Mouse (Mus musculus): ENCODE results near the gene Tjp2. TPM values are rescaled to one million over a fixed set of nuclear protein-coding genes. Genes with fewer than 3 reads are reported as not detected.
A peak's percentile ranks its signal among the peaks of the same experiment; 100 is the strongest.
"Not testable (repeated sequence)": the region's sequence is repeated elsewhere in the genome, so short reads cannot be mapped to it uniquely, and the experiment has no call there.

The Tjp2 gene
- polyA plus RNA-seq, 1 experiment from 2014 or later, result 26.7 TPM

DNA sequence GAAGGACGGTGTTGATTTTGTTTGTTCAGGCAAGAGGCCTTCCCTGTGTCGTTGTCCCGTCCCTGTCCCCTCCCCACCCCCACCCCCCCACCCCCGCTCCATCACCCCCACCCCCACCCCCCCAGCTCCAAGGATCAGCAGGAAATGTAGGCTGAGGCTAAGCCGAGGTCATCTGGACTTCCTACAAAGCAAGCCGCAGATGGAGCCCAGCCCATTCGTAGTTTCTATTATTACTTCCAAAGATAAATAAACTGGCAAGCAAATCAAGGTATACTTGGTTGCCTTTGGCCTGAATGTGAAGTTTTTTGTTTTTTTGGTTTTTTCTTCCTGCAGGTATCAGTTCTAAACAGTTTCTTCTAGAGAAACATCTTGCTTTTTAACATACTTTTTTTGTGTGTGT lies 29.6 kb downstream of the Tjp2 start:
- 59% methylated on average over 7 of the region's 7 CpGs for WGBS
- Histone ChIP-seq H3K36me3 (no peaks in the 10 kb centered on the region), H3K4me1 (replicated peaks) (no peaks in the 10 kb centered on the region), H3K27me3 (ENCODE audit: insufficient read depth, poor library complexity, severe bottlenecking) (no peaks in the 10 kb centered on the region), H3K27ac (no peak overlapping the region), H3K4me3 (no peak overlapping the region), H3K9me3 (peaks cover 7% of the 10 kb centered on the region; the same call in 1 of the 2 replicates)
- DNase-seq (ENCODE audit: low spot score), result no peak

- Histone ChIP-seq H3K27ac (no peak overlapping the region), H3K4me1 (replicated peaks) (no peaks in the 10 kb centered on the region), H3K36me3 (no peaks in the 10 kb centered on the region), H3K27me3 (ENCODE audit: insufficient read depth, poor library complexity, severe bottlenecking) (no peaks in the 10 kb centered on the region), H3K4me3 (no peak overlapping the region), H3K9me3 (peaks cover 7% of the 10 kb centered on the region; the same call in 1 of the 2 replicates)
- no peak for DNase-seq (ENCODE audit: low spot score)
- WGBS, result 95% methylated on average over 4 of the region's 4 CpGs
Observed at GRCm38 (mm10) chr19:24194216-24194615, 30.6 kb downstream of the Tjp2 start.

GRCm38 (mm10) chr19:24192946-24193345 lies 31.9 kb downstream of the Tjp2 start:
- Histone ChIP-seq H3K36me3 (no peaks in the 10 kb centered on the region), H3K27me3 (ENCODE audit: insufficient read depth, poor library complexity, severe bottlenecking) (no peaks in the 10 kb centered on the region), H3K27ac (no peak overlapping the region), H3K4me3 (no peak overlapping the region), H3K9me3 (peaks cover 7% of the 10 kb centered on the region; the same call in 1 of the 2 replicates), H3K4me1 (replicated peaks) (no peaks in the 10 kb centered on the region)
- DNase-seq (ENCODE audit: low spot score), result no peak
- WGBS, result 94% methylated on average over 5 of the region's 5 CpGs

DNA sequence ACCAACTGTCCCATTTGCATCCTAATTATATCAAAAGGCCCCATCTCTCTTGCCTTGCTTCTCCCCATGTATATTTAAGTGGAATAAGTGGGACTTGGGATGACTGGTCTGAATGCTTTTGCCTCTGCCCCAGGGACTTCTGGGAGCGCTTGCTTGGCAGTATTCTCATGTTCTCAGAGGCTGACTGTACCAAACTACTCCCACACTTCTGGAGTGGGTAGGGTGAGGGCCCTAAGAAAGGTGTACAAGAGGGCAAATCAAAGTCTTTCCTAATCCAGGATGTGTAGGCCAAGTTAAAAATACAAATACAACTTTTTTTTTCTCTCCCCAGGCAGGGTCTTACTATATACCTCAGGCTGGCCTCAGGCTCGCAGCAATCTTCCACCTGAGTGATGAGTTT lies 37.0 kb downstream of the Tjp2 start:
- Histone ChIP-seq H3K27me3 (ENCODE audit: insufficient read depth, poor library complexity, severe bottlenecking) (no peaks in the 10 kb centered on the region), H3K4me3 (no peak overlapping the region), H3K36me3 (no peaks in the 10 kb centered on the region), H3K9me3 (no peaks in the 10 kb centered on the region), H3K27ac (no peak overlapping the region), H3K4me1 (replicated peaks) (peaks cover 10% of the 10 kb centered on the region; the same call in 1 of the 2 replicates)
- 83% methylated on average over 2 of the region's 2 CpGs for WGBS
- no peak for DNase-seq (ENCODE audit: low spot score)

DNA sequence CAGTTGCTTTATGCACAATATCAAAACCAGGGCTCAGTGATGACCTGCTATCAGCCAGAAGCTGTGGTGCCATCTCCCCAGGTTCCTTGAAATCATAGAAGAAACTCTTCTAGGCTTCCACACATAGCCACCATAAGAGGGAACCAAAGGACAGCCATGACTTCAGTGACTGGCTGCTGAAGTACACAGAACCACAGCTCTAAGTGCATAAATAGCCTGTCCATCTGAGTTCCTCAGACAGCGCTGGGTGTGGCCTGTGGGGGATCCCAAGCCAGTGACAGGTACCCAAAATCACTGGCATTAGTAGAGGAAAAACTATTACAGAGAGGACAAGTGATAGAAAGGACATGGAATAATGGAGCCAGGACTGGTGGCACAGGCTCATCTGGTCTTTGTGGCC lies 37.5 kb downstream of the Tjp2 start:
- H3K4me3 ChIP-seq; DNase-seq (ENCODE audit: low spot score); H3K9me3 ChIP-seq; H3K27ac ChIP-seq; H3K36me3 ChIP-seq; H3K27me3 ChIP-seq (ENCODE audit: insufficient read depth, poor library complexity, severe bottlenecking): not testable (repeated sequence)
- H3K4me1 ChIP-seq (replicated peaks), result peaks cover 10% of the 10 kb centered on the region; the same call in 1 of the 2 replicates
- 79% methylated on average over 1 of the region's 1 CpGs for WGBS

DNA sequence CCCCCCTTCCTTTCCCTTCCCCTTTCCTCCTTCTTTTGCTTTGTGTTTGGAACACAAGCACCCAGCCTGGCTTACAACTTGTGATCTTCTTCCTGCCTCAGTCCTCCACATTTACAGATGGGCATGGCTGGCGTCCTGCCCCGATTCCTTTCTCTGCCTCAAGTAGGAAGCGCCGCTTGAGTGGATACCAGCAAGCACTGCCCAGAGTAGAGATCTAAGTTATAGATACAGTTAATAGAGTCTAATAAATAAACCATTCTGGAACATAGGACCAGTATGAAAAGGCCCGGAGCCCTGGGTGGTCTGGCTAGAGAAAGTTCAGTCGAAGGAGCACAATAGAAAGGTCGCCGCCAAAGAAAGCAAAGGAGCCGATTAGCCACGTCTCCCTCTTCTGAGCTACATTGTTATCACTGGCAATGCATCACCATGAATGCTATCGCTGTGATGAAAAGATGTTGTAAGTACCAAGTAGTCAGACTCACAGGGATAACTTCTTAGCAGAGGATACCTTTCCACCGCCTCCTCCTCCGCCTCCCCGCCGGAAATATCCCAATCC lies 41.1 kb downstream of the Tjp2 start:
- Histone ChIP-seq H3K27me3 (ENCODE audit: insufficient read depth, poor library complexity, severe bottlenecking) (no peaks in the 10 kb centered on the region), H3K4me3 (no peak overlapping the region), H3K4me1 (replicated peaks) (peaks cover 10% of the 10 kb centered on the region; the same call in 1 of the 2 replicates), H3K36me3 (no peaks in the 10 kb centered on the region), H3K27ac (no peak overlapping the region), H3K9me3 (no peaks in the 10 kb centered on the region)
- DNase-seq (ENCODE audit: low spot score), result no peak
- 71% methylated on average over 15 of the region's 15 CpGs for WGBS

GRCm38 (mm10) chr19:24180415-24180814 lies 44.4 kb downstream of the Tjp2 start:
- Histone ChIP-seq H3K4me1 (replicated peaks) (peaks cover 10% of the 10 kb centered on the region), H3K27me3 (ENCODE audit: insufficient read depth, poor library complexity, severe bottlenecking) (peaks cover 2% of the 10 kb centered on the region; the same call in 1 of the 2 replicates), H3K27ac (no peak overlapping the region), H3K36me3 (no peaks in the 10 kb centered on the region), H3K4me3 (no peak overlapping the region), H3K9me3 (no peaks in the 10 kb centered on the region)
- WGBS, result 81% methylated on average over 8 of the region's 8 CpGs
- no peak for DNase-seq (ENCODE audit: low spot score)

- no peaks in the 10 kb centered on the region for H3K9me3 ChIP-seq
- WGBS, result 84% methylated on average over 2 of the region's 2 CpGs
- no peak overlapping the region for H3K27ac ChIP-seq
- H3K27me3 ChIP-seq (ENCODE audit: insufficient read depth, poor library complexity, severe bottlenecking), result peaks cover 5% of the 10 kb centered on the region; the same call in 1 of the 2 replicates
- peaks cover 19% of the 10 kb centered on the region for H3K4me1 ChIP-seq (replicated peaks)
- no peak for DNase-seq (ENCODE audit: low spot score)
- no peaks in the 10 kb centered on the region for H3K36me3 ChIP-seq
- no peak overlapping the region for H3K4me3 ChIP-seq
Observed at GRCm38 (mm10) chr19:24178086-24178485, 46.7 kb downstream of the Tjp2 start.

GRCm38 (mm10) chr19:24176692-24177091 lies 48.1 kb downstream of the Tjp2 start:
- no peaks in the 10 kb centered on the region for H3K36me3 ChIP-seq
- peaks cover 5% of the 10 kb centered on the region; the same call in 1 of the 2 replicates for H3K27me3 ChIP-seq (ENCODE audit: insufficient read depth, poor library complexity, severe bottlenecking)
- H3K9me3 ChIP-seq, result no peaks in the 10 kb centered on the region
- H3K4me3 ChIP-seq, result no peak overlapping the region
- H3K27ac ChIP-seq, result no peak overlapping the region
- WGBS, result 81% methylated on average over 4 of the region's 4 CpGs
- peaks cover 33% of the 10 kb centered on the region for H3K4me1 ChIP-seq (replicated peaks)
- no peak for DNase-seq (ENCODE audit: low spot score)

DNA sequence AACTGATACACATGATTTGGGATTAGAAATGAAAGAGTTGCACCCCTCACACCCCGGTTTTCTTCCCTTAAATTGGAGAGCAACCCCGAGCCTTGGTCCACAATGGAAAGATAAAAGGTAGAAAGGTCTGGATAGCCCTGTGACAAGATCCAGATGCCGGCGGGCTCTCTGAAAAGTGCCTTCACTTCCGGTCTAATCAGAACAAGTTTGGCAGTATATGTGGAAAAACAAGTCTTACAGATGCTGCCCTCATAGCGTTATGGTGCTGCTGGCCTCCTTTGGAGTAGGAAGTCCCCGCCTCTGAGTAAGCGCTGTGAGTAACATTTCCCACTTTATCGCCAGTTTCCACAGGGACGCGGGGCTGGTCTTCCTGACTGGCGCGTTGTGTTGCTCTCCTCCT lies 49.9 kb downstream of the Tjp2 start:
- no peaks in the 10 kb centered on the region for H3K36me3 ChIP-seq
- H3K27ac ChIP-seq, result peak overlapping the region; percentile 97
- DNase-seq (ENCODE audit: low spot score), result peak; percentile 35
- H3K4me1 ChIP-seq (replicated peaks), result peaks cover 39% of the 10 kb centered on the region
- peak overlapping the region; percentile 88 for H3K4me3 ChIP-seq
- peaks cover 5% of the 10 kb centered on the region; the same call in 1 of the 2 replicates for H3K27me3 ChIP-seq (ENCODE audit: insufficient read depth, poor library complexity, severe bottlenecking)
- 11% methylated on average over 13 of the region's 13 CpGs for WGBS
- H3K9me3 ChIP-seq, result no peaks in the 10 kb centered on the region

DNA sequence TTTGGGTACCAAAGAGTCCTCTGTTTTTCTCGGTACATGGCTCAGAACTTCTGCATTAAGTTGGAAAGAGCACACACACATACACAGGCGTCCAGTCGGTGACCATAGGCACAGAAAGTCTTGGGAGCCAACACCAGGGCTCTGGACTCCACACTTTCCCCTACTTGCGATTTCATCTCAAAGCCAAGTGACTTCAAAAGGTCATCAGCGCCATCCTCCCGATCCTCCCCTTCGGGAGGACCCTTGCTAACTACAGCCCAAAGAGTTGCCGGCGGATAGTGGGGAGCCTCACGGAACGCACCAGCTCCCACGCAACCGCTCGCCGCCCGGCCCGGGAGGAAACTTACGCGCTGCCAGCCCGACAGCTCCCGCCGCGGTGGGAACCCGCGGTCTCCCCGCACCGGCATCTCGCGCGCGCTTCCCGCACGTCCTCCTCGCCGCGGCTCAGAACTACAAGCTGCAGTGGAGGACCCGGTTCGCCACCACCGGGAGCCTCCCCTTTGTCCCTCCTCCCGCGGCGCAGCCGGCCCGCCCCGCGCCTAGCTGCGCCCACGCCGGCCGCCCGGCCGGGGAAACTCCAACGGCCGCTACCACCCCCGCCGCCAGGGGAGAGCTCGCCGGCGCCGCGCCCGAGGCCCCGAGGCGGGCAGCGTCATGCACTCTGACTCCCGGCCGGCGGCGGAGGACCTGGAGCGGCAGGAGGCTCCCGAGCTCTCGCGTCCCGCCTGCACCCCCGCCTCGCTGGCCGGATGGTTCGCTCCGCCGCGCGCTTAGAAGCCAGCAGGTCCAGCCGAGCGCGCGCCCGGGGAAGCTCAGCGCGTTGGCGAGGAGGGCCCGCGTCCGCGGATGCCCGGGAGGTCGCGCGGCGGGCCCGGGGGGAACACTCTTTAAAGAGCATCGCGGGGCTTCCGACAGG lies 51.0 kb downstream of the Tjp2 start:
- DNase-seq (ENCODE audit: low spot score), result peak; percentile 94
- Histone ChIP-seq H3K4me3 (peak overlapping the region; percentile 88), H3K36me3 (no peaks in the 10 kb centered on the region), H3K27me3 (ENCODE audit: insufficient read depth, poor library complexity, severe bottlenecking) (peaks cover 5% of the 10 kb centered on the region; the same call in 1 of the 2 replicates), H3K4me1 (replicated peaks) (peaks cover 39% of the 10 kb centered on the region), H3K9me3 (no peaks in the 10 kb centered on the region), H3K27ac (peak overlapping the region; percentile 97)
- under 1% methylated on average over 103 of the region's 103 CpGs for WGBS

DNA sequence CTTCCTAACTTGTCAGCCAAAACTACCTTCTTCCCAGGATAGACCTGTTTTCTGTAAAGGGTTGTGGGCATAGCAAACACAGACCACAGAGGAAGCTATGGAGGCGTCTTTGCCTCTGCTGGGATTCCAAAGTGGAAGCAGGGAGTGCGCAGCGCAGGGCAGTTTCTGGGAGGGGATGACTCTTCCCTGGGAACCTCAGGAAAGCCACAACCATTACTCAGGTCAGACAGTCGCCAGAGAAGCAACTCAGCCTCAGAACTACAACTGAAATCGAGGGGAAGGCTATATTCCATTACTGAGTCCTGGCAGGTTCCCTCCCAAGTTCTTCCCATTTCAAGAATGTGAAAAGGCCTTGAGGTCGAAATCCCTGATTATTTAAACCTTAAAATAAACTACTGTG lies 51.8 kb downstream of the Tjp2 start:
- DNase-seq (ENCODE audit: low spot score), result no peak

DNA sequence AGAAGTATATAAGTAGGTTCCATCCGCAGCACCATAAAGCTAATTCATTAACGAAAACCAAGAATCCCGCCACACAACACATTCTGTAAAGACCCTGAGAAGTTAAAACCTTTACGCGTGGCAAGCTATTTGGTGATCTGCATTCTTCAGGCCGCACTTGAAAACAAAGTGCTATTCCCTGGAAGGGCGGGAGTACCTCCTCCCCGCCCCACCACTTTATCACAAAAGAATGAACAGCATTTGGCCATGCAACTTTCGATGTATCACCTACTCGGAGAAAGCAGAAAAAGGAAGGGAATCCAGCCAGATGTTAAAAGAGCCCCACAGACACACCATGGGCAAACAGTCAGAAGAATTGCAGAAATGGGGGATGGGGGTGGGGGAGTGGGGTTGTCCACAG lies 56.3 kb downstream of the Tjp2 start:
- DNase-seq (ENCODE audit: low spot score), result no peak
- peaks cover 51% of the 10 kb centered on the region for H3K4me1 ChIP-seq (replicated peaks)
- no peak overlapping the region for H3K27ac ChIP-seq
- H3K4me3 ChIP-seq, result no peak overlapping the region
- H3K9me3 ChIP-seq, result no peaks in the 10 kb centered on the region
- no peaks in the 10 kb centered on the region for H3K36me3 ChIP-seq
- no peaks in the 10 kb centered on the region for H3K27me3 ChIP-seq (ENCODE audit: insufficient read depth, poor library complexity, severe bottlenecking)
- 77% methylated on average over 10 of the region's 10 CpGs for WGBS

More for the DNA sequence above, 51.8 kb downstream of the Tjp2 start:
- Histone ChIP-seq H3K9me3 (no peaks in the 10 kb centered on the region), H3K4me1 (replicated peaks) (peaks cover 39% of the 10 kb centered on the region), H3K4me3 (peak overlapping the region; percentile 88), H3K27me3 (ENCODE audit: insufficient read depth, poor library complexity, severe bottlenecking) (peaks cover 5% of the 10 kb centered on the region; the same call in 1 of the 2 replicates), H3K36me3 (no peaks in the 10 kb centered on the region), H3K27ac (peak overlapping the region; percentile 97)
- WGBS, result 27% methylated on average over 6 of the region's 6 CpGs

Data from hindbrain, embryonic 10.5 days (tissue).